Mouse (Mus musculus): Measurements from ENCODE around the gene Ankrd13c. TPM values are rescaled to one million over a fixed set of nuclear protein-coding genes. Genes with fewer than 3 reads are reported as not detected.

Ankrd13c gene
- total RNA-seq (2012; rRNA removed): 26.1 and 33.7 TPM in 2 replicates

- peak; percentile 89 for DNase-seq (ENCODE audit: low read depth, low spot score)
- Histone ChIP-seq H3K9me3 (ENCODE audit: control insufficient read depth, insufficient read depth, low read depth, low read length) (no peaks in the 10 kb centered on the region), H3K27ac (ENCODE audit: insufficient read depth, low read depth, low read length, poor library complexity, severe bottlenecking) (peak within 1 kb of the TSS; percentile 77), H3K4me1 (ENCODE audit: control insufficient read depth in 2 of 2, insufficient read depth in 2 of 2, low read length in 2 of 2, poor library complexity in 1 of 2) (peaks cover 0 to 6% of the 10 kb centered on the region in 2 experiments; a peak in 1 of 4 replicates), H3K4me3 (ENCODE audit: insufficient read depth in 1 of 2, low read depth in 1 of 2, low read length in 2 of 2, poor library complexity in 1 of 2, severe bottlenecking in 1 of 2) (peak within 1 kb of the TSS; percentile 93 to 94), H3K36me3 (ENCODE audit: control insufficient read depth, insufficient read depth, low read length, poor library complexity, severe bottlenecking) (peaks cover 2% of the 10 kb centered on the region; the same call in 1 of the 2 replicates), H3K9ac (ENCODE audit: insufficient read depth, low read depth, low read length, poor library complexity, severe bottlenecking) (peak within 1 kb of the TSS; percentile 96)
- in situ Hi-C loops (cut with MboI; ENCODE audit: low sequenced_read_pairs in 2 of 2, unreplicated experiment in 2 of 2): no loop called here
- TF ChIP-seq MAFK (IDR thresholded peaks at IDR 0.05; ENCODE audit: insufficient read depth, low read depth, low read length): no peak
- no peak for TF ChIP-seq ZNF384 (IDR thresholded peaks at IDR 0.05; ENCODE audit: low read depth, low read length)
- TF ChIP-seq HCFC1 (IDR thresholded peaks at IDR 0.05; ENCODE audit: borderline replicate concordance, insufficient read depth, low read length): peak; percentile 86
- TF ChIP-seq ZC3H11A (IDR thresholded peaks at IDR 0.05; ENCODE audit: borderline replicate concordance, low read depth, low read length): no peak; the same call in 1 of the 2 replicates
- TF ChIP-seq CHD2 (IDR thresholded peaks at IDR 0.05; ENCODE audit: low read depth, low read length): peak; percentile 91
These were observed at the start of gene Ankrd13c for GRCm38 (mm10) chr3:157946843-157947358. Gene Ankrd13c (plus strand): TSS chr3:157947239.

GRCm38 (mm10) chr3:157897645-157898044 is 49.4 kb upstream of the Ankrd13c start:
- Histone ChIP-seq H3K9me3 (ENCODE audit: control insufficient read depth, insufficient read depth, low read depth, low read length) (no peaks in the 10 kb centered on the region), H3K9ac (ENCODE audit: insufficient read depth, low read depth, low read length, poor library complexity, severe bottlenecking) (no peak overlapping the region), H3K27ac (ENCODE audit: insufficient read depth, low read depth, low read length, poor library complexity, severe bottlenecking) (no peak overlapping the region), H3K36me3 (ENCODE audit: control insufficient read depth, insufficient read depth, low read length, poor library complexity, severe bottlenecking) (peaks cover 24% of the 10 kb centered on the region), H3K4me1 (ENCODE audit: control insufficient read depth in 2 of 2, insufficient read depth in 2 of 2, low read length in 2 of 2, poor library complexity in 1 of 2) (no peaks in the 10 kb centered on the region), H3K4me3 (ENCODE audit: insufficient read depth in 1 of 2, low read depth in 1 of 2, low read length in 2 of 2, poor library complexity in 1 of 2, severe bottlenecking in 1 of 2) (no peak overlapping the region)
- in situ Hi-C loops (cut with MboI; ENCODE audit: low sequenced_read_pairs in 2 of 2, unreplicated experiment in 2 of 2): no loop called here
- no peak for TF ChIP-seq HCFC1 (IDR thresholded peaks at IDR 0.05; ENCODE audit: borderline replicate concordance, insufficient read depth, low read length)
- no peak for TF ChIP-seq ZC3H11A (IDR thresholded peaks at IDR 0.05; ENCODE audit: borderline replicate concordance, low read depth, low read length)
- TF ChIP-seq CHD2 (IDR thresholded peaks at IDR 0.05; ENCODE audit: low read depth, low read length): no peak
- TF ChIP-seq MAFK (IDR thresholded peaks at IDR 0.05; ENCODE audit: insufficient read depth, low read depth, low read length): no peak
- no peak for DNase-seq (ENCODE audit: low read depth, low spot score)

GRCm38 (mm10) chr3:157899986-157900385 is 47.1 kb upstream of the Ankrd13c start:
- Histone ChIP-seq H3K4me3 (ENCODE audit: insufficient read depth in 1 of 2, low read depth in 1 of 2, low read length in 2 of 2, poor library complexity in 1 of 2, severe bottlenecking in 1 of 2) (no peak overlapping the region), H3K9me3 (ENCODE audit: control insufficient read depth, insufficient read depth, low read depth, low read length) (no peaks in the 10 kb centered on the region), H3K36me3 (ENCODE audit: control insufficient read depth, insufficient read depth, low read length, poor library complexity, severe bottlenecking) (peaks cover 26% of the 10 kb centered on the region), H3K9ac (ENCODE audit: insufficient read depth, low read depth, low read length, poor library complexity, severe bottlenecking) (no peak overlapping the region), H3K27ac (ENCODE audit: insufficient read depth, low read depth, low read length, poor library complexity, severe bottlenecking) (no peak overlapping the region), H3K4me1 (ENCODE audit: control insufficient read depth in 2 of 2, insufficient read depth in 2 of 2, low read length in 2 of 2, poor library complexity in 1 of 2) (peaks cover 0 to 5% of the 10 kb centered on the region in 2 experiments; a peak in 1 of 4 replicates)
- DNase-seq (ENCODE audit: low read depth, low spot score): no peak
- TF ChIP-seq ZC3H11A (IDR thresholded peaks at IDR 0.05; ENCODE audit: borderline replicate concordance, low read depth, low read length) (no peak), MAFK (IDR thresholded peaks at IDR 0.05; ENCODE audit: insufficient read depth, low read depth, low read length) (no peak), HCFC1 (IDR thresholded peaks at IDR 0.05; ENCODE audit: borderline replicate concordance, insufficient read depth, low read length) (no peak), CHD2 (IDR thresholded peaks at IDR 0.05; ENCODE audit: low read depth, low read length) (no peak), ZNF384 (IDR thresholded peaks at IDR 0.05; ENCODE audit: low read depth, low read length) (no peak)
- in situ Hi-C loops (cut with MboI; ENCODE audit: low sequenced_read_pairs in 2 of 2, unreplicated experiment in 2 of 2): no loop called here

- no peak overlapping the region for H3K27ac ChIP-seq (ENCODE audit: insufficient read depth, low read depth, low read length, poor library complexity, severe bottlenecking)
- in situ Hi-C loops (cut with MboI; ENCODE audit: low sequenced_read_pairs in 2 of 2, unreplicated experiment in 2 of 2): no loop called here
These were observed 45.3 kb upstream of the Ankrd13c start for GRCm38 (mm10) chr3:157901721-157902120.

More at GRCm38 (mm10) chr3:157901721-157902120, 45.3 kb upstream of the Ankrd13c start:
- DNase-seq (ENCODE audit: low read depth, low spot score): no peak
- Histone ChIP-seq H3K9ac (ENCODE audit: insufficient read depth, low read depth, low read length, poor library complexity, severe bottlenecking) (no peak overlapping the region), H3K9me3 (ENCODE audit: control insufficient read depth, insufficient read depth, low read depth, low read length) (no peaks in the 10 kb centered on the region), H3K4me1 (ENCODE audit: control insufficient read depth in 2 of 2, insufficient read depth in 2 of 2, low read length in 2 of 2, poor library complexity in 1 of 2) (peaks cover 0 to 5% of the 10 kb centered on the region in 2 experiments; a peak in 1 of 4 replicates), H3K36me3 (ENCODE audit: control insufficient read depth, insufficient read depth, low read length, poor library complexity, severe bottlenecking) (peaks cover 35% of the 10 kb centered on the region), H3K4me3 (ENCODE audit: insufficient read depth in 1 of 2, low read depth in 1 of 2, low read length in 2 of 2, poor library complexity in 1 of 2, severe bottlenecking in 1 of 2) (no peak overlapping the region)
- no peak for TF ChIP-seq MAFK (IDR thresholded peaks at IDR 0.05; ENCODE audit: insufficient read depth, low read depth, low read length)
- no peak for TF ChIP-seq ZC3H11A (IDR thresholded peaks at IDR 0.05; ENCODE audit: borderline replicate concordance, low read depth, low read length)
- no peak for TF ChIP-seq ZNF384 (IDR thresholded peaks at IDR 0.05; ENCODE audit: low read depth, low read length)
- no peak for TF ChIP-seq HCFC1 (IDR thresholded peaks at IDR 0.05; ENCODE audit: borderline replicate concordance, insufficient read depth, low read length)
- no peak for TF ChIP-seq CHD2 (IDR thresholded peaks at IDR 0.05; ENCODE audit: low read depth, low read length)

Data from ES-E14 (cell line).